Mouse (Mus musculus) C2C12 (cell line): ENCODE results near the gene Il1r1.

ENCODE experiments used
- CEBPB ChIP-seq: IDR thresholded peaks from one replicate; pipeline ENCODE4 v1.6.1; 2011; ENCODE audit warnings: low read depth, mild to moderate bottlenecking, control low read depth, moderate library complexity
- CTCF ChIP-seq: IDR thresholded peaks from one replicate; pipeline ENCODE4 v1.5.1; 2011; ENCODE audit not compliant: control insufficient read depth, insufficient read depth, insufficient read length
- FOSL1 ChIP-seq: IDR thresholded peaks from one replicate; pipeline ENCODE4 v1.8.0; 2011; ENCODE audit warnings: mild to moderate bottlenecking, low read length; ENCODE audit not compliant: poor library complexity, insufficient read depth, severe bottlenecking
- MYOD1 ChIP-seq: IDR thresholded peaks from one replicate; pipeline ENCODE4 v1.6.1; 2011; ENCODE audit warnings: low read depth; ENCODE audit not compliant: control insufficient read depth, insufficient read length
- USF1 ChIP-seq: IDR thresholded peaks from one replicate; pipeline ENCODE4 v1.6.1; 2011; ENCODE audit warnings: low read depth, mild to moderate bottlenecking, control low read depth, moderate library complexity

DNA sequence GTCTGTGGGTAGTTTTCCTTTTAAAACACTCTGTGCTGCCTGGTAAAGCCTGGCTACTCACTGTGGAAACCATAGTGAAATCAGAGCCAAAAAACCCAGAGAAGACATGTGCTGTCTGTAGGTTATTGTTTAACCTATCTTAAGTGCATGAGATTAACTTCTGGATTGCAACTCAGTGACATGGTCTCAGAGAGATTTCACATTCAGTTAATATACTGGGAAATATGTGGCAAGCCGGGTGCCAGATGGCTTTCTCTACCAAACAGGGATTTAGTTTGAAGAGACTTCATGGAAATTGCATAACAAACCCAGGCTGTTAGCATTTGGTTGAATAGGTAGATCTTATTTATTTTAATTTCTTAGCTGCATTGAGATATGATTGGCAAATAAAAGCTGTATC is 17.8 kb downstream of the Il1r1 start:
- TF ChIP-seq CTCF (no peak), MYOD1 (no peak), FOSL1 (no peak), USF1 (no peak), CEBPB (no peak)
